Comparison of ENCODE assay signal across 28 mouse cellular contexts in genomic region chr6:71778016-71778415, GRCm38 (mm10). TPM values are rescaled to one million over a fixed set of nuclear protein-coding genes. Genes with fewer than 3 reads are reported as not detected.
DNase-seq lines count a peak whose midpoint lies in the region; ATAC-seq and TF ChIP-seq lines count a peak whose summit lies in the region.
"Had no signal": no experiment of that assay in that cellular context is flagged by ENCODE, and none has a peak within 500 bp of the region (broad histone marks: within the 10 kb centered on the region; RNA-seq: fewer than 3 reads in every experiment).

No protein-coding gene starts in this region.

- no peak overlapping the region for H3K4me2 ChIP-seq in midbrain, embryonic 11.5 days
- H3K4me2 ChIP-seq in midbrain, embryonic 13.5 days (replicated peaks): no peak overlapping the region
- H3K4me2 ChIP-seq in lung, postnatal 0 days (replicated peaks; ENCODE audit: low read depth, low read length): no peak overlapping the region
- H3K4me2 ChIP-seq: embryonic facial prominence, embryonic 12.5 days; embryonic facial prominence, embryonic 15.5 days; heart, embryonic 13.5 days; hindbrain, embryonic 15.5 days; intestine, embryonic 15.5 days had no signal

- H3K4me1 ChIP-seq in midbrain, embryonic 11.5 days (ENCODE audit: control insufficient read depth, insufficient read depth, low read length): no peaks in the 10 kb centered on the region
- no peaks in the 10 kb centered on the region for H3K4me1 ChIP-seq in midbrain, embryonic 13.5 days (replicated peaks)
- H3K4me1 ChIP-seq in lung, postnatal 0 days (ENCODE audit: insufficient read depth, low read depth, low read length): no peaks in the 10 kb centered on the region
- H3K4me1 ChIP-seq: embryonic facial prominence, embryonic 12.5 days; embryonic facial prominence, embryonic 15.5 days; heart, embryonic 10.5 days; hindbrain, embryonic 15.5 days; intestine, embryonic 15.5 days had no signal

- no peaks in the 10 kb centered on the region for H3K27me3 ChIP-seq in midbrain, embryonic 11.5 days (ENCODE audit: control insufficient read depth, insufficient read depth, low read length)
- no peaks in the 10 kb centered on the region for H3K27me3 ChIP-seq in midbrain, embryonic 13.5 days
- H3K27me3 ChIP-seq in lung, postnatal 0 days (replicated peaks; ENCODE audit: insufficient read depth, low read length): no peaks in the 10 kb centered on the region
- H3K27me3 ChIP-seq: embryonic facial prominence, embryonic 12.5 days; embryonic facial prominence, embryonic 15.5 days; heart, embryonic 13.5 days; hindbrain, embryonic 15.5 days; intestine, embryonic 15.5 days had no signal

- TF ChIP-seq EP300 in lung, postnatal 0 days (IDR thresholded peaks at IDR 0.05): no peak

- no peak overlapping the region for H3K4me3 ChIP-seq in midbrain, embryonic 11.5 days (ENCODE audit: low read depth, low read length)
- H3K4me3 ChIP-seq in midbrain, embryonic 13.5 days (replicated peaks): no peak overlapping the region
- H3K4me3 ChIP-seq in lung, postnatal 0 days (ENCODE audit: low read depth, low read length): no peak overlapping the region
- H3K4me3 ChIP-seq: embryonic facial prominence, embryonic 12.5 days; embryonic facial prominence, embryonic 15.5 days; heart, adult 2 months; heart, embryonic 10.5 days; heart, embryonic 13.5 days; hindbrain, embryonic 15.5 days; intestine, embryonic 15.5 days had no signal

- no peak overlapping the region for H3K9ac ChIP-seq in midbrain, embryonic 11.5 days (ENCODE audit: low read length)
- H3K9ac ChIP-seq in midbrain, embryonic 13.5 days (replicated peaks): no peak overlapping the region
- no peak overlapping the region for H3K9ac ChIP-seq in lung, postnatal 0 days (replicated peaks; ENCODE audit: low read depth)
- H3K9ac ChIP-seq: embryonic facial prominence, embryonic 12.5 days; embryonic facial prominence, embryonic 15.5 days; forebrain, postnatal 0 days; heart, embryonic 13.5 days; hindbrain, embryonic 15.5 days; intestine, embryonic 15.5 days had no signal

- H3K9me3 ChIP-seq in midbrain, embryonic 11.5 days (ENCODE audit: control insufficient read depth, low read length): no peaks in the 10 kb centered on the region
- H3K9me3 ChIP-seq in midbrain, embryonic 13.5 days: no peaks in the 10 kb centered on the region
- no peaks in the 10 kb centered on the region for H3K9me3 ChIP-seq in lung, postnatal 0 days (ENCODE audit: low read length)
- H3K9me3 ChIP-seq: embryonic facial prominence, embryonic 12.5 days; embryonic facial prominence, embryonic 15.5 days; heart, embryonic 10.5 days; heart, embryonic 13.5 days; hindbrain, embryonic 15.5 days; intestine, embryonic 15.5 days had no signal

- TF ChIP-seq CTCF in lung, postnatal 0 days (IDR thresholded peaks at IDR 0.05): no peak

- no peak for ATAC-seq in midbrain, embryonic 11.5 days (ENCODE audit: low FRiP score)
- ATAC-seq in midbrain, embryonic 13.5 days: no peak
- ATAC-seq in lung, postnatal 0 days: no peak
- ATAC-seq: activated CD4-positive, CD25-positive, alpha-beta regulatory T cell, adult 4 months; CD4-positive, CD25-positive, alpha-beta regulatory T cell, adult 4 months; forebrain, embryonic 14.5 days; forebrain, postnatal 0 days; intestine, embryonic 15.5 days had no signal

- WGBS in midbrain, embryonic 11.5 days: 90% methylated on average over 5 of the region's 5 CpGs
- 86% methylated on average over 5 of the region's 5 CpGs for WGBS in midbrain, embryonic 13.5 days
- WGBS in lung, postnatal 0 days: 86% methylated on average over 5 of the region's 5 CpGs

- no peak overlapping the region for H3K27ac ChIP-seq in midbrain, embryonic 11.5 days (ENCODE audit: low read depth, low read length)
- no peak overlapping the region for H3K27ac ChIP-seq in midbrain, embryonic 13.5 days
- no peak overlapping the region for H3K27ac ChIP-seq in lung, postnatal 0 days (ENCODE audit: low read length)
- H3K27ac ChIP-seq: embryonic facial prominence, embryonic 12.5 days; embryonic facial prominence, embryonic 15.5 days; heart, adult 2 months; heart, embryonic 10.5 days; heart, embryonic 13.5 days; hindbrain, embryonic 15.5 days; intestine, embryonic 15.5 days had no signal

- H3K36me3 ChIP-seq in midbrain, embryonic 11.5 days (ENCODE audit: control insufficient read depth, insufficient read depth, low read length): no peaks in the 10 kb centered on the region
- H3K36me3 ChIP-seq in midbrain, embryonic 13.5 days: peaks cover 75% of the 10 kb centered on the region
- no peaks in the 10 kb centered on the region for H3K36me3 ChIP-seq in lung, postnatal 0 days (ENCODE audit: insufficient read depth, low read length)
- H3K36me3 ChIP-seq: embryonic facial prominence, embryonic 12.5 days; embryonic facial prominence, embryonic 15.5 days; intestine, embryonic 15.5 days had no signal

- DNase-seq in midbrain, embryonic 11.5 days (ENCODE audit: low spot score, missing footprints): peak; percentile 33
- DNase-seq in 416B (ENCODE audit: low read depth) (peak; percentile 28), NIH3T3 (ENCODE audit: low read depth) (peak; percentile 63)
- DNase-seq in adrenal gland, adult 2 months: no peak
- DNase-seq in lung, postnatal 0 days (ENCODE audit: low spot score): no peak
- DNase-seq: adrenal gland, postnatal 10 days; adrenal gland, postnatal 36 days; B cell, adult 2 months; cerebellum, adult 11 months; cerebellum, adult 2 months; cerebellum, adult 9-11 months; cerebellum, postnatal 25 days; forebrain, postnatal 0 days; gastrocnemius, postnatal 10 days; gastrocnemius, postnatal 36 days; heart, adult 2 months; heart, postnatal 14 days; heart, postnatal 4 days had no signal

RNA-seq across cellular contexts. Expression of gene Mrpl35, which starts 48.8 kb away (rescaled TPM):
- 58.0 and 58.2 TPM in 2 replicates for polyA plus RNA-seq in midbrain, embryonic 11.5 days (2014; fragmentation: Nextera tagmentation; extraction: Ambion mirVana)
- 42.3 and 47.5 TPM in 2 replicates for polyA plus RNA-seq in midbrain, embryonic 13.5 days (2015; fragmentation: Nextera tagmentation; extraction: Ambion mirVana)
- 10 to 100 TPM; 43.0 to 49.0 TPM for total RNA-seq in adrenal gland, adult 2 months (2021)
- 2.6 and 2.9 TPM in 2 replicates for polyA plus RNA-seq in adrenal gland, adult 2 months (2012; rRNA removed)
- polyA plus RNA-seq in lung, postnatal 0 days (2015; fragmentation: Nextera tagmentation; extraction: Ambion mirVana): 37.8 and 38.7 TPM in 2 replicates

RNA-seq across cellular contexts. Expression of gene Immt, which starts 53.1 kb away (rescaled TPM):
- polyA plus RNA-seq in midbrain, embryonic 11.5 days (2014; fragmentation: Nextera tagmentation; extraction: Ambion mirVana): 186 and 205 TPM in 2 replicates
- 161 and 163 TPM in 2 replicates for polyA plus RNA-seq in midbrain, embryonic 13.5 days (2015; fragmentation: Nextera tagmentation; extraction: Ambion mirVana)
- 100 to 1,000 TPM; 315 to 398 TPM for total RNA-seq in adrenal gland, adult 2 months (2021)
- 96.6 and 110 TPM in 2 replicates for polyA plus RNA-seq in adrenal gland, adult 2 months (2012; rRNA removed)
- polyA plus RNA-seq in lung, postnatal 0 days (2015; fragmentation: Nextera tagmentation; extraction: Ambion mirVana): 88.9 and 92.9 TPM in 2 replicates

Comparison
In these comparisons a context has a peak if more than half of its experiments do, and no peak if none do; other contexts are left out.
1. DNase-seq: peak in midbrain, embryonic 11.5 days (single experiment), 416B (single experiment) and NIH3T3 (single experiment); none in adrenal gland, adult 2 months (single experiment) and lung, postnatal 0 days (single experiment).